Mouse (Mus musculus) heart, embryonic 11.5 days (tissue): Measurements from ENCODE around the gene Adamts3. TPM values are rescaled to one million over a fixed set of nuclear protein-coding genes. Genes with fewer than 3 reads are reported as not detected.
A peak's percentile ranks its signal among the peaks of the same experiment; 100 is the strongest.

Experiments
- ATAC-seq: fragments of 200-750 bp; cut with Nextera tagmentation; replicated peaks from 2 replicates; pipeline ENCODE4 v1.8.0; 2017; ENCODE audit warnings: moderate library complexity; ENCODE audit not compliant: insufficient number of reproducible peaks, low FRiP score, low TSS enrichment
- H3K27ac ChIP-seq: fragments of 300-500 bp; sonication (generic); 2 replicates; pipeline ENCODE4 v1.5.1; 2014; ENCODE audit warnings: mild to moderate bottlenecking, low read depth, low read length
- H3K27me3 ChIP-seq: fragments of 300-500 bp; sonication (generic); 2 replicates; pipeline ENCODE4 v1.6.1; 2014; ENCODE audit warnings: mild to moderate bottlenecking, low read length, mixed read lengths; ENCODE audit not compliant: control insufficient read depth, insufficient read depth
- H3K36me3 ChIP-seq: fragments of 300-500 bp; sonication (generic); 2 replicates; pipeline ENCODE4 v1.6.1; 2014; ENCODE audit warnings: mild to moderate bottlenecking, low read length, moderate library complexity, mixed read lengths; ENCODE audit not compliant: control insufficient read depth, insufficient read depth
- H3K4me1 ChIP-seq: fragments of 300-500 bp; sonication (generic); 2 replicates; pipeline ENCODE4 v1.6.1; 2014; ENCODE audit warnings: low read length; ENCODE audit not compliant: control insufficient read depth, insufficient read depth
- H3K4me2 ChIP-seq: fragments of 300-500 bp; sonication (generic); 2 replicates; pipeline ENCODE4 v1.6.1; 2014; ENCODE audit warnings: mild to moderate bottlenecking, moderate library complexity
- H3K4me3 ChIP-seq: fragments of 300-500 bp; sonication (generic); 2 replicates; pipeline ENCODE4 v1.5.1; 2014; ENCODE audit warnings: low read depth, low read length
- H3K9ac ChIP-seq: fragments of 300-500 bp; sonication (generic); 2 replicates; pipeline ENCODE4 v1.6.1; 2014; ENCODE audit warnings: mild to moderate bottlenecking, low read depth, low read length, moderate library complexity
- H3K9me3 ChIP-seq: fragments of 300-500 bp; sonication (generic); replicated peaks from 2 replicates; pipeline ENCODE4 v1.6.1; 2016; ENCODE audit warnings: low read length; ENCODE audit not compliant: control insufficient read depth
- WGBS: fragments of 180-500 bp; shearing (Covaris S2); extraction: QIAGEN DNeasy Blood & Tissue Kit; methylation state at CpG from one replicate; pipeline ENCODE4 v1.1.7; 2014; ENCODE audit not compliant: insufficient replicate concordance; 5-methylcytosine and 5-hydroxymethylcytosine counted together
- polyA plus RNA-seq: library from polyadenylated mRNA; unstranded; fragments of >200 nt; fragmentation: Nextera tagmentation; extraction: Ambion mirVana; gene quantifications from 2 replicates; pipeline ENCODE4 v1.2.1, GENCODE M21; 2014

The Adamts3 gene
- polyA plus RNA-seq, 1 experiment from 2014 or later, result 4.1 TPM

GRCm38 (mm10) chr5:89784635-89785034 lies 98.5 kb downstream of the Adamts3 start:
- Histone ChIP-seq H3K4me3 (no peak overlapping the region), H3K9ac (no peak overlapping the region), H3K27ac (no peak overlapping the region), H3K36me3 (no peaks in the 10 kb centered on the region), H3K27me3 (no peaks in the 10 kb centered on the region), H3K9me3 (no peaks in the 10 kb centered on the region), H3K4me1 (no peaks in the 10 kb centered on the region), H3K4me2 (no peak overlapping the region)
- ATAC-seq, result no peak
- WGBS, result 85% methylated on average over 5 of the region's 5 CpGs

GRCm38 (mm10) chr5:89779823-89780222 lies 103.3 kb downstream of the Adamts3 start:
- 66% methylated on average over 2 of the region's 2 CpGs for WGBS
- ATAC-seq, result no peak
- no peak overlapping the region for H3K4me3 ChIP-seq

GRCm38 (mm10) chr5:89778610-89779009 lies 104.5 kb downstream of the Adamts3 start:
- Histone ChIP-seq H3K36me3 (no peaks in the 10 kb centered on the region), H3K9ac (no peak overlapping the region), H3K4me1 (no peaks in the 10 kb centered on the region), H3K9me3 (no peaks in the 10 kb centered on the region), H3K4me2 (no peak overlapping the region), H3K4me3 (no peak overlapping the region), H3K27ac (no peak overlapping the region), H3K27me3 (no peaks in the 10 kb centered on the region)
- WGBS, result 54% methylated on average over 2 of the region's 2 CpGs
- ATAC-seq, result no peak

More at GRCm38 (mm10) chr5:89779823-89780222, 103.3 kb downstream of the Adamts3 start:
- no peak overlapping the region for H3K9ac ChIP-seq
- no peaks in the 10 kb centered on the region for H3K4me1 ChIP-seq
- H3K27ac ChIP-seq, result no peak overlapping the region
- no peaks in the 10 kb centered on the region for H3K27me3 ChIP-seq
- H3K4me2 ChIP-seq, result no peak overlapping the region
- no peaks in the 10 kb centered on the region for H3K9me3 ChIP-seq
- H3K36me3 ChIP-seq, result no peaks in the 10 kb centered on the region

GRCm38 (mm10) chr5:89777411-89777810 lies 105.7 kb downstream of the Adamts3 start:
- H3K9me3 ChIP-seq, result no peaks in the 10 kb centered on the region
- no peak overlapping the region for H3K4me3 ChIP-seq
- H3K36me3 ChIP-seq, result no peaks in the 10 kb centered on the region
- ATAC-seq, result no peak
- no peak overlapping the region for H3K4me2 ChIP-seq
- H3K27ac ChIP-seq, result no peak overlapping the region
- 72% methylated on average over 4 of the region's 4 CpGs for WGBS
- no peaks in the 10 kb centered on the region for H3K27me3 ChIP-seq
- H3K9ac ChIP-seq, result no peak overlapping the region
- no peaks in the 10 kb centered on the region for H3K4me1 ChIP-seq

- H3K9ac ChIP-seq, result no peak overlapping the region
- no peak for ATAC-seq
- WGBS, result 64% methylated on average over 4 of the region's 4 CpGs
These were observed 112.3 kb downstream of the Adamts3 start for GRCm38 (mm10) chr5:89770655-89771355.

DNA sequence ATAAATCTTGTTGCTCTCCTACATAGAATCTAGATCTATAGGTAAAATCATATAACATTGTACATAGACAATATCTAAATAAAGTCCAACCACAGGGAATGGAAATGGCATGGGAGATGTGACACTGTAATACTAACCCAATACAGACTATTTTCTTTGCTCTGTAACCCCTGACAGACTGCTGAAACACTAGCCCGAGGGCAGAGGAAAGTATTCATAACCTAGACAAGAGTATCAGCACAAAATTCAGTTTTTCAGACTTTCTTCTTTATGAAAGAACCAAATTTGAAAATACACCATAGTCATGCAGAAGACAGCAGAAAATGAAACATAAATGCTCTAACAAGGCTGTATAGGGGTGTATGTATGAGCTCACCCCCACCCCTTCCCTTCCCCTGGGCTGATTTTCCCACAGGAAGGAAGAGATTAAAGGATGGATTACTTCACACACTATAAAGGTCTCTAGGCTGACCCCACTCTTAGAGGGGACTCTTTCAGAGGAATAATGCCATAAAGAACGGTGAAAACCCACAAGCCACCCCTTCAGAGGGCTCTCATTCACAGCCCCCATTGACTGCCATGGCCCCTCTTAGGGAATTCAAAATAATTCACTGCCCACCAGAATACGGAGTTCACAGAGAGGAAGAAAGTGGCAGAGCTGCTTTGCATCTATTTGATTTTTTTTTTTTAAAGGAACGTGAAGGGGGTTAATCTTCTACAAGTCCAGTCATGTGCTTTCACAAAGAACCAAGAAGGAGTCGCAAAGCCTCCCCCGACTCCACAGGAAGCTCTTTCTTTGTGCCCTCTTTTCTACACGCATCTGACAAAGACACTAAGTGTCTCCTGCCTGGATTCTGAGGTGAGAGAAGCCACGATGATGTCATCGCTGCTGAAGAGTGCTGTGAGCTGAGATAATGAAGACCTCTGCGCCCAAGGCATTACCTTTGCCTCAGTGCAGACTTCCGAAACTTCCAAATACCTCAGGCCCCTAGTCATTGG lies 119.6 kb downstream of the Adamts3 start:
- ATAC-seq, result no peak
- Histone ChIP-seq H3K9ac (no peak overlapping the region), H3K9me3 (no peaks in the 10 kb centered on the region), H3K4me1 (no peaks in the 10 kb centered on the region), H3K27me3 (no peaks in the 10 kb centered on the region), H3K27ac (no peak overlapping the region), H3K4me2 (peak overlapping the region; percentile 25; the same call in 1 of the 2 replicates), H3K4me3 (no peak overlapping the region), H3K36me3 (no peaks in the 10 kb centered on the region)
- WGBS, result 18% methylated on average over 11 of the region's 11 CpGs

More at GRCm38 (mm10) chr5:89770655-89771355, 112.3 kb downstream of the Adamts3 start:
- H3K4me1 ChIP-seq, result no peaks in the 10 kb centered on the region
- no peak overlapping the region for H3K27ac ChIP-seq
- H3K27me3 ChIP-seq, result no peaks in the 10 kb centered on the region
- no peak overlapping the region for H3K4me2 ChIP-seq
- no peak overlapping the region for H3K4me3 ChIP-seq
- H3K36me3 ChIP-seq, result no peaks in the 10 kb centered on the region
- no peaks in the 10 kb centered on the region for H3K9me3 ChIP-seq

GRCm38 (mm10) chr5:89760368-89760767 lies 122.8 kb downstream of the Adamts3 start:
- WGBS, result 86% methylated on average over 4 of the region's 4 CpGs
- Histone ChIP-seq H3K36me3 (no peaks in the 10 kb centered on the region), H3K9ac (no peak overlapping the region), H3K4me2 (no peak overlapping the region), H3K9me3 (no peaks in the 10 kb centered on the region), H3K4me3 (no peak overlapping the region), H3K4me1 (no peaks in the 10 kb centered on the region), H3K27ac (no peak overlapping the region), H3K27me3 (no peaks in the 10 kb centered on the region)
- no peak for ATAC-seq

- no peak overlapping the region for H3K4me2 ChIP-seq
- H3K4me1 ChIP-seq, result peaks cover 3% of the 10 kb centered on the region
- H3K9ac ChIP-seq, result no peak overlapping the region
- H3K4me3 ChIP-seq, result no peak overlapping the region
- H3K36me3 ChIP-seq, result no peaks in the 10 kb centered on the region
- ATAC-seq, result no peak
- H3K27ac ChIP-seq, result no peak overlapping the region
- no peaks in the 10 kb centered on the region for H3K27me3 ChIP-seq
- no peaks in the 10 kb centered on the region for H3K9me3 ChIP-seq
- 70% methylated on average over 2 of the region's 2 CpGs for WGBS
These were observed 131.3 kb downstream of the Adamts3 start for GRCm38 (mm10) chr5:89751836-89752235.
